Mouse (Mus musculus) limb, embryonic 15.5 days (tissue): Measurements from ENCODE around the gene Pklr. TPM values are rescaled to one million over a fixed set of nuclear protein-coding genes. Genes with fewer than 3 reads are reported as not detected.

Experiments used
- ATAC-seq: fragments of 200-750 bp; cut with Nextera tagmentation; 2 replicates; pipeline ENCODE4 v1.8.0; 2017; ENCODE audit warnings: low read depth, moderate TSS enrichment; ENCODE audit not compliant: insufficient number of reproducible peaks, low FRiP score, low TSS enrichment
- H3K27ac ChIP-seq: fragments of 300-500 bp; sonication (generic); 2 replicates; pipeline ENCODE4 v1.5.1; 2015; ENCODE audit warnings: moderate library complexity, mild to moderate bottlenecking, inconsistent platforms
- H3K27me3 ChIP-seq: fragments of 300-500 bp; sonication (generic); 2 replicates; pipeline ENCODE4 v1.6.1; 2015; ENCODE audit warnings: inconsistent platforms
- H3K36me3 ChIP-seq: fragments of 300-500 bp; sonication (generic); 2 replicates; pipeline ENCODE4 v1.6.1; 2015; ENCODE audit warnings: inconsistent platforms
- H3K4me1 ChIP-seq: fragments of 300-500 bp; sonication (generic); 2 replicates; pipeline ENCODE4 v1.6.1; 2015; ENCODE audit warnings: inconsistent platforms
- H3K4me2 ChIP-seq: fragments of 300-500 bp; sonication (generic); 2 replicates; pipeline ENCODE4 v1.6.1; 2015; ENCODE audit warnings: mild to moderate bottlenecking, inconsistent platforms
- H3K4me3 ChIP-seq: fragments of 300-500 bp; sonication (generic); 2 replicates; pipeline ENCODE4 v1.5.1; 2015; ENCODE audit warnings: mild to moderate bottlenecking, inconsistent platforms
- H3K9ac ChIP-seq: fragments of 300-500 bp; sonication (generic); 2 replicates; pipeline ENCODE4 v1.6.1; 2015; ENCODE audit warnings: inconsistent platforms
- H3K9me3 ChIP-seq: fragments of 300-500 bp; sonication (generic); 2 replicates; pipeline ENCODE4 v1.6.1; 2016; ENCODE audit warnings: inconsistent platforms
- WGBS: fragments of 180-500 bp; shearing (Covaris S2); methylation state at CpG from one replicate; pipeline ENCODE4 v1.1.7; 2015; 5-methylcytosine and 5-hydroxymethylcytosine counted together
- polyA plus RNA-seq: library from polyadenylated mRNA; unstranded; fragments of >200 nt; fragmentation: Nextera tagmentation; extraction: Ambion mirVana; gene quantifications from 2 replicates; pipeline ENCODE4 v1.2.1, GENCODE M21; 2015

Pklr gene
- polyA plus RNA-seq, 1 experiment from 2014 or later, result 0.23 TPM

GRCm38 (mm10) chr3:89101459-89101811 lies 34.5 kb upstream of the Pklr start:
- WGBS, result 0% methylated on average over 19 of the region's 19 CpGs
- peaks cover 31% of the 10 kb centered on the region for H3K36me3 ChIP-seq
- H3K9me3 ChIP-seq, result no peaks in the 10 kb centered on the region
- H3K27me3 ChIP-seq, result no peaks in the 10 kb centered on the region
- no peak for ATAC-seq
- peak overlapping the region; percentile 67 for H3K9ac ChIP-seq
- peak overlapping the region; percentile 84 for H3K4me2 ChIP-seq
- H3K4me3 ChIP-seq, result peak overlapping the region; percentile 62
- peaks cover 32% of the 10 kb centered on the region for H3K4me1 ChIP-seq
- H3K27ac ChIP-seq, result peak overlapping the region; percentile 82

- ATAC-seq, result peak; percentile 98
- H3K27ac ChIP-seq, result peak within 1 kb of the TSS; percentile 82
- peaks cover 32% of the 10 kb centered on the region for H3K4me1 ChIP-seq
- peak within 1 kb of the TSS; percentile 67 for H3K9ac ChIP-seq
- whole genome bisulfite sequencing, result under 1% methylated on average over 26 of the region's 26 CpGs
- H3K4me2 ChIP-seq, result peak within 1 kb of the TSS; percentile 84
- no peaks in the 10 kb centered on the region for H3K9me3 ChIP-seq
- H3K36me3 ChIP-seq, result peaks cover 26% of the 10 kb centered on the region
- no peaks in the 10 kb centered on the region for H3K27me3 ChIP-seq
- peak within 1 kb of the TSS; percentile 62 for H3K4me3 ChIP-seq
Measured at GRCm38 (mm10) chr3:89101812-89102494, 34.0 kb upstream of the Pklr start, which contains the start of gene Fdps. Gene Fdps (minus strand): TSS chr3:89101959.

- Histone ChIP-seq H3K9me3 (no peaks in the 10 kb centered on the region), H3K4me1 (peaks cover 32% of the 10 kb centered on the region), H3K9ac (no peak overlapping the region), H3K27ac (peak overlapping the region; percentile 64), H3K36me3 (peaks cover 21% of the 10 kb centered on the region), H3K4me2 (peak overlapping the region; percentile 39), H3K27me3 (no peaks in the 10 kb centered on the region), H3K4me3 (peak overlapping the region; percentile 62)
- WGBS, result 52% methylated on average over 12 of the region's 12 CpGs
- no peak for ATAC-seq
Measured at GRCm38 (mm10) chr3:89102495-89103290, 33.2 kb upstream of the Pklr start.

- Histone ChIP-seq H3K9ac (no peak overlapping the region), H3K9me3 (no peaks in the 10 kb centered on the region), H3K27ac (no peak overlapping the region), H3K4me3 (no peak overlapping the region), H3K27me3 (no peaks in the 10 kb centered on the region), H3K4me1 (peaks cover 32% of the 10 kb centered on the region), H3K36me3 (peaks cover 17% of the 10 kb centered on the region), H3K4me2 (no peak overlapping the region)
- ATAC-seq, result no peak
- WGBS, result 77% methylated on average over 4 of the region's 4 CpGs
Measured at GRCm38 (mm10) chr3:89103291-89103595, 32.7 kb upstream of the Pklr start.

GRCm38 (mm10) chr3:89106881-89107280 lies 29.1 kb upstream of the Pklr start:
- H3K4me2 ChIP-seq, result no peak overlapping the region
- H3K27ac ChIP-seq, result no peak overlapping the region
- H3K27me3 ChIP-seq, result no peaks in the 10 kb centered on the region
- peaks cover 6% of the 10 kb centered on the region; the same call in 1 of the 2 replicates for H3K4me1 ChIP-seq
- no peaks in the 10 kb centered on the region for H3K36me3 ChIP-seq
- no peaks in the 10 kb centered on the region for H3K9me3 ChIP-seq
- no peak overlapping the region for H3K9ac ChIP-seq
- no peak for ATAC-seq
- no peak overlapping the region for H3K4me3 ChIP-seq

GRCm38 (mm10) chr3:89107545-89107944 lies 28.4 kb upstream of the Pklr start:
- Histone ChIP-seq H3K4me3 (no peak overlapping the region), H3K9ac (no peak overlapping the region), H3K9me3 (no peaks in the 10 kb centered on the region), H3K27me3 (no peaks in the 10 kb centered on the region), H3K36me3 (no peaks in the 10 kb centered on the region), H3K27ac (no peak overlapping the region), H3K4me1 (0 out of 2 replicates have a peak, but pooled peaks cover 3% of the 10 kb centered on the region), H3K4me2 (no peak overlapping the region)
- no peak for ATAC-seq
- 68% methylated on average over 3 of the region's 3 CpGs for WGBS

GRCm38 (mm10) chr3:89108146-89108545 lies 27.8 kb upstream of the Pklr start:
- H3K9me3 ChIP-seq, result no peaks in the 10 kb centered on the region
- H3K27me3 ChIP-seq, result no peaks in the 10 kb centered on the region
- ATAC-seq, result no peak
- H3K4me1 ChIP-seq, result no peaks in the 10 kb centered on the region
- no peak overlapping the region for H3K4me2 ChIP-seq
- H3K9ac ChIP-seq, result no peak overlapping the region
- H3K4me3 ChIP-seq, result no peak overlapping the region
- H3K27ac ChIP-seq, result no peak overlapping the region
- H3K36me3 ChIP-seq, result no peaks in the 10 kb centered on the region
- WGBS, result 42% methylated on average over 1 of the region's 1 CpGs

GRCm38 (mm10) chr3:89113058-89113457 lies 22.9 kb upstream of the Pklr start:
- ATAC-seq, result no peak
- H3K9me3 ChIP-seq, result no peaks in the 10 kb centered on the region
- no peaks in the 10 kb centered on the region for H3K4me1 ChIP-seq
- WGBS, result 86% methylated on average over 4 of the region's 4 CpGs
- no peak overlapping the region for H3K4me3 ChIP-seq
- H3K9ac ChIP-seq, result no peak overlapping the region
- no peak overlapping the region for H3K4me2 ChIP-seq
- no peaks in the 10 kb centered on the region for H3K36me3 ChIP-seq
- no peak overlapping the region for H3K27ac ChIP-seq
- no peaks in the 10 kb centered on the region for H3K27me3 ChIP-seq

GRCm38 (mm10) chr3:89115522-89115921 lies 20.4 kb upstream of the Pklr start:
- Histone ChIP-seq H3K9me3 (no peaks in the 10 kb centered on the region), H3K4me3 (no peak overlapping the region), H3K27me3 (no peaks in the 10 kb centered on the region), H3K4me1 (no peaks in the 10 kb centered on the region), H3K4me2 (no peak overlapping the region), H3K36me3 (no peaks in the 10 kb centered on the region), H3K27ac (no peak overlapping the region), H3K9ac (no peak overlapping the region)
- no peak for ATAC-seq
- WGBS, result 3% methylated on average over 2 of the region's 2 CpGs

GRCm38 (mm10) chr3:89123313-89123712 lies 12.6 kb upstream of the Pklr start:
- no peak overlapping the region for H3K4me3 ChIP-seq
- H3K27me3 ChIP-seq, result no peaks in the 10 kb centered on the region
- no peaks in the 10 kb centered on the region for H3K4me1 ChIP-seq
- H3K36me3 ChIP-seq, result no peaks in the 10 kb centered on the region
- no peak overlapping the region for H3K4me2 ChIP-seq
- no peaks in the 10 kb centered on the region for H3K9me3 ChIP-seq
- ATAC-seq, result no peak
- H3K9ac ChIP-seq, result no peak overlapping the region
- no peak overlapping the region for H3K27ac ChIP-seq
- 82% methylated on average over 2 of the region's 2 CpGs for WGBS

- no peak overlapping the region for H3K27ac ChIP-seq
- ATAC-seq, result no peak
- no peaks in the 10 kb centered on the region for H3K27me3 ChIP-seq
- 77% methylated on average over 3 of the region's 3 CpGs for WGBS
- H3K9ac ChIP-seq, result no peak overlapping the region
- H3K4me3 ChIP-seq, result no peak overlapping the region
- no peaks in the 10 kb centered on the region for H3K36me3 ChIP-seq
- no peaks in the 10 kb centered on the region for H3K4me1 ChIP-seq
- no peak overlapping the region for H3K4me2 ChIP-seq
- H3K9me3 ChIP-seq, result no peaks in the 10 kb centered on the region
Measured at GRCm38 (mm10) chr3:89124241-89124640, 11.7 kb upstream of the Pklr start.

- WGBS, result 94% methylated on average over 3 of the region's 3 CpGs
- Histone ChIP-seq H3K4me3 (no peak overlapping the region), H3K4me2 (no peak overlapping the region), H3K27ac (no peak overlapping the region), H3K9ac (no peak overlapping the region), H3K27me3 (no peaks in the 10 kb centered on the region), H3K4me1 (no peaks in the 10 kb centered on the region), H3K36me3 (no peaks in the 10 kb centered on the region), H3K9me3 (no peaks in the 10 kb centered on the region)
- ATAC-seq, result no peak
Measured at GRCm38 (mm10) chr3:89125981-89126380, 10.0 kb upstream of the Pklr start.
